Mouse (Mus musculus): ENCODE measurements at regions not wholly inside any gene's neighbourhood (a gene's known extent, or its start where the extent isn't known, plus 50 kb on each side); places are given as distances from the start of the nearest gene placed in this dataset.
A peak's percentile ranks its signal among the peaks of the same experiment; 100 is the strongest.
"Not testable (repeated sequence)": the region's sequence is repeated elsewhere in the genome, so short reads cannot be mapped to it uniquely, and the experiment has no call there.

DNA sequence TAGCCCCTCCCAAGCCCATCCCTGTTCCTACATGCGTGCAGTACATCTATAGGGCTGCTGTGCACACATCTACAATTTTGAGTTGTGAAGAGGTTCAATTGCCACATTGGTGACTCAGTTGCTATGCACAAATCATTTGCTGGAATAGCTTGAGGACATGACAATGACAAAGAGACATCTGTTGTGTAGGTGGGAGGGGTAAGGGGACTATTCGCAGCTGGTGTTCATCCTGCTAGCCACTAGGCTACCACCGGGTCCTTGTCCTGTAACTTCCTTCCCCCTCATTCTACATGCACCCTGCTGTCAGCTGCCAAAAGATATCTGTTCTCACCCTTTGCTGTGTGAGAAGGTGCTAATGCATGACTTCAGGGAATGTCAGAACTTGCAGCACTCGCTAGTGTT lies 1117.7 kb upstream of the Arrdc3 start:
- DNase-seq (ENCODE audit: low spot score in 2 of 2) = peak; percentile 4 to 6

DNA sequence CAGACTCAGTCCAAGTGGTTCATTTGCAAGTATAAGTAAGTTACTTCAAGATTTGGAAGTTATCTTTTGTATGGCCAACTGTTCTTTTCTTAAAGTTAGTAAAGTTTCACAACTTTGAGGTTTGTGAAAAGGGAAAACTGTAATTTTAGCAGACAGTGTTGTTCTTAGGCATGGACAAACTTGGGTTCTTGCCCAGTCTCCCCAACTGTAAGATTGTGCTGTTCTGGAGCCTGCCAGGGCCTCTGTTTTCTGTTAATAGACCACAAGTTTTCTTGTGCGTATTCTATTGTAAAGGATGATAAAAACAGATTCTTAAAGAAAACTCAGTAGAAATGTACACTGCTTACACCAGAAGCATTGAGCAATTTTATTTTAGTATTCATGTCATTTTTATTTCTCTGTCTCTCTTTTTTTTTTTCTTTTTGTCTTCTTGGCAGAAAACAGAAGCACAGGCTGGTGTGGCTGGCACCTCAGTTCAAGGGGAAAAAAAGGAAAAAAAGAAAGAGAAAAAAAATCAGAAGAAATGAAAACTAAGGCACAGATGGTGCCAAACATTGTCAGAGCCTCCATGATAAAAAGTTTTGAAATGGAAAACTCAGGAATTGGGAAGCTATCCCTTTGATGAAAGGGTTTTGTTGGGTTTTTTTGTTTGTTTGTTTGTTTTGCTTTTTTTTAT lies 1098.1 kb upstream of the Arrdc3 start:
- DNase-seq (ENCODE audit: low spot score in 2 of 2) = peak; percentile 34 to 51

DNA sequence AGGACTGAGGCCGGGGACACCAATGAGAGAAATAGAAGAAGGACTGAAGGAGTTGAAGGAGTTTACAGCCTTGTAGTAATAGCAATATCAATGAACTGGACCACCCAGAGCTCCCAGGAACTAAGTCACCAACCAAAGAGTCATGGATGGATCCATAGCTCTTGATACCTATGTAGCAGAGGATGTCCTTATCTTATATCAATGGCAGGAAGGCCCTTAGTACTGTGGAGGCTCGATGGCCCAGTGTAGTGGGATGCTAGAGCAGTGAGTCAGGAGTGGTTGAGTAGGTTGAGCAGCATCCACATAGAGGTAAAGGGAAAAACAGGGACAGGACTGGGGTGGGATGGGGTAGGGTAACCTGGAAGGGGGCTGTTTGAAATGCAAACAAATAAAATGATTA lies 1081.6 kb upstream of the Arrdc3 start:
- no peak for DNase-seq (ENCODE audit: low spot score in 2 of 2)

DNA sequence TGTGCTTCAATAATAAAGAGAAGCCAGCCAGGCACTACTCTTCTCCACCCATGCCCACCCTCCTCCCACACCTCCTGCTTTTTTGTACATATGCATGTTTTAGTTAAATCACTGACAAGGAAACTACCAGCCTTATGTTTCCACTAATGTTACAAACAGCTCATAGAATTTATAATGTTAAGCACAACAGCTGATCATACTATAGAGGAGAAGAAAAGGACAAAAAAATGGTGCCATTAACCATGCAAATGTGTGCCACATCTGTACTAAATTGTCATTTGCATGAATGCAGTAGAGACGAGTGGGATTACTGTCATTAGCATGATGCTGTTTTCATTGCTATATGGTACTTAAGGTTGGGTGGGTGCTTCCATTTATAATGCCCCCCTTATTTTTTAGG lies 1047.6 kb upstream of the Arrdc3 start:
- DNase-seq (ENCODE audit: low spot score in 2 of 2) = no peak

DNA sequence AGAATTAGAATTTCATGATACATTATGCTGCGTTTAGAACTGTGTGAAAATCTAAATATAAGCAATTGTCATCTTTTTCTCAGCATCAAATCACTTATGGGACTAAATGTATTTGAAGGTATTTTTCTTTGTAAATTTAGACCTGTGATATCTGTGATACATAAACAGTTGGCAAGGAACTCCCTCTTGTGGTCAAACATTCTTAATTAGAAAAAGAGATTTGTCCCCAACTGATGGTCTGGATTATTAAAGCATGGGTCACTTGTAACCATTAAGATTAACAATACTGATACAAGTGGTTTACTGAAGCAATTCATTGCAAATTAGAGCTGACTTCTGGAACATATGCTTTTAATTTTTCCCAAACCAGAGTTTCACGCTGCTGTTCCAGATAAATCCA lies 1038.4 kb upstream of the Arrdc3 start:
- DNase-seq (ENCODE audit: low spot score in 2 of 2) = no peak

DNA sequence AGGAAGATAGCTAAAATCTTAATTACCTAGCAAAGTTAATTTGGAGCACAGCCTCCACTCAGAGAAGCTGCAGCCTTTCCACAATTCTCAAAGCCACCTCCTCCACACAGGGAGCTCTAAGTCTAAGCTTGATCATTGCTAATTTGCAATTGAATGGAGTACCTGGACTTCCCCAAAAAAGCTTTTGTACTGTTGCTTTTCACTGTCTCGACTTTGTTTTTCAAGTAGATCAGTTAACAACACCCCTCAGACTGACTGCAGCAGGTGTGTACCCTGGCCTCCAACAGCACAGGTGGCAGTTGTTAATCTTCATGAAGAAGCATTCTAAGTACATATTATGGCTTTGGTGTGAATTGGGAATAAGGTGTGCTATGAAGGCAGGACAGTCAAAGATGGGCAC lies 1015.7 kb upstream of the Arrdc3 start:
- not testable (repeated sequence) for DNase-seq (ENCODE audit: low spot score in 2 of 2)

DNA sequence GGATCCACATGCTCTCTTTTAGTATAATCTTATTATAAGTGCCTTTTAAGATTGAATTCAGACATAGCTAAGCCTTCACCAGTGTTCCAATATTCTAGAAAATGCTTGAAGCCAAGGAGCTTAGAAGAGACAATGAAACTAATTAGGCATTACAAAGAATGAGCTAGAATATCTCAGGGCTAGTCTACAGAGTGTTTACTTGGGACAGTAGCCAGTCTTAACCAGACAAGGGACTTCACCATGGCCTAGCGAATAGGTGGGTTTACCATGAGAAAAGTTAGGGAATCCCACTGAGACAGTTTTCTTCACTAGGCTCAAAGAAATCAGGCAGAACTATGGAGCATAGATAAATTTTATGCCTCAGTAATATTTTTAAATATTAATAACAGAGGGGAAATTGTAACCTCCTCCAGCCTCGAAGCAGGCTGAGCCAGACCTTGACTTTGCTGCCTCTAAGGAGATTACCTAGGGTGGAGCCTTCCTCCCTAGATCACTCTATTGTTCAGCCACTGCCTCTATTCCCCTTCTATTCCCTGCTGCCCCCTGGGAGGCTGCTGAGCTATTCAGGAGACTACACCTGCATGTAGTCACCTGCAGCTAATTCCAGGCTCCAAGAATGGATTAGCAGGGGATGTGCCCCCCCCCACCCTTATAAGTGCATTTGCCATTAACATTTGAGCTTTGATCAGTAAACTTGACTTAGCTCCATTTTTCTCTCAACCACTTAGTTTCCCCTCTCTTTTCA lies 1014.5 kb upstream of the Arrdc3 start:
- no peak for DNase-seq (ENCODE audit: low spot score in 2 of 2)

DNA sequence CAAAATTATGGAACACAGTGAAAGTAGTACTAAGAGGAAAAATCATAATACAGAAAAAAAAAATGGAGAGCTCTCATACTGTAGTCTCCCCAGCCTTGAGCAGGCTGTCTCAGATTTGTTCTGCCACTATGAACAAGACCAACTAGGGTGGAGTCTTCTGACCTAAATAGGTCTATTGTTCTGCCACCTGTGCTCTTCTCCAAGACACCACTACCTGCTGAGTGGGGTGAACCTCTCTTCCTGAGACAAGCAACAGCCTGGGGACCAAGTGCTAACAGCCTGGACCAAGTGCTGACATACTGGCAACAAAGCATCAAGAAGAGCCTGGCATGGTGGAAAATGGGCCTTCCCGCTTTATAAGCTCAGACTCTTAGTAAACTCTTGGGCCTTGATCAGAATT lies 1003.0 kb upstream of the Arrdc3 start:
- DNase-seq (ENCODE audit: low spot score in 2 of 2) = no peak

DNA sequence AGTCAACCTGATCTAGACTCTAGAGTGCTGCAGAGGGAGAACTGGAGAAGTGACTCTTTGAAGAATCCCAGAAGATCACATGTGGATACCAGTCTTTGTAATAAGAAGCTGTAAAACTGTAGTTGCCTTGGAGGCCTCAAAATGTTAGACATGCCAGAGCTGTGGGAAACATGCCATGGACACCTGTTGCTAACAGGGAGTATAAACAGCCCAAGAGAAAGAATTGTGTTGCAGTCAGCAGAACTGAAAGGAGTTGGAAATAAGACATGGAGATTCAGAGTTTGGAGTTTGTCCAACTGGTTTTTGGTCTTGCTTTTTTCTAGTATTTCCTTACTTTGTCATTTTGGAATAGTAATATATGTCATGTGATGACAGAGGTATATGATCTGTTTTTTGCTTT lies 997.2 kb upstream of the Arrdc3 start:
- DNase-seq (ENCODE audit: low spot score in 2 of 2) = no peak

DNA sequence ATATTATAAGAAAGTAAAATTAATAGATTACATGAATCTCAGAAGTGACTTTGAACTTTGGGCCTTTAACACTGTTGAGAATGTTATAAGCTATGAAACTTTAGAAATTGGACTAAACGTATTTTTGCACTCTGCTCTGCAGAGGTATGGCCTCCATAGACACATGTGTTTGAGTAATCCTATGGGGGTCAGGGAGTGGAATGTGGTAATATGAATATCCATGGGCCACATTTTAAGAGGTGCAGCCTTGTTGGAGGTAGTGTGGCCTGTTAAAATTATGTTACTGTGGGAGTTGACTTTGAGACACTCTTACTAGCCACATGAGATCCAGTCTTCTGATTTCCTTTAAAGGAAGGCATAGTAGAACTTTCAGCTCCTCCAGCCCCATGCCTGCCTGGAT lies 996.8 kb upstream of the Arrdc3 start:
- no peak for DNase-seq (ENCODE audit: low spot score in 2 of 2)
